Mouse (Mus musculus): ENCODE measurements around the gene Frmd4b. TPM values are rescaled to one million over a fixed set of nuclear protein-coding genes. Genes with fewer than 3 reads are reported as not detected.
"Not testable (repeated sequence)": the region's sequence is repeated elsewhere in the genome, so short reads cannot be mapped to it uniquely, and the experiment has no call there.

Gene Frmd4b
- polyA plus RNA-seq, 1 experiment, result 8.2 TPM

DNA sequence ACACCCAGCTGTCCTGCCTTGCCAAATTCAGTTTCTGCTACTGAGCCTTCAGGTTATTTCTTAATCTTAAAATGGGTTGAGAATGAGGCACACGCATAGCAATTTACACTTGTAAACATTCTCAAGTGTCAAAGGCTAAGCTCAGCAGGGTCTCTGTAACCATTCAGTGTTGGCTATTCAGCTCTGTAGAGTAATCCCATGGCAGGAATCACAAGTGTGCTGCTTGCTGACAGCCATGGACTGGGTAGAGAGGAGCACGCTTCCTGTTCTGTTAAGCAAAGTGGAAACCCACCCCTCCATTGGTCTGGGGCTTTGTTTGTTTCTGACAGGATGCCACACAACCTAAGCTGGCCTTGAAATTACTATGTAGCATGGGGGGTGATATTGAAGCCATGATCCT is 246.4 kb downstream of the Frmd4b start:
- H3K36me3 ChIP-seq (ENCODE audit: control insufficient read depth, insufficient read depth, low read length), result no peaks in the 10 kb centered on the region
- DNase-seq, result no peak
- no peaks in the 10 kb centered on the region for H3K27me3 ChIP-seq (ENCODE audit: control insufficient read depth, insufficient read depth, low read length)
- no peak for TF ChIP-seq POLR2A (IDR thresholded peaks at IDR 0.05; ENCODE audit: control insufficient read depth, extremely low read depth, insufficient read depth, low read length, poor library complexity)
- TF ChIP-seq CTCF (IDR thresholded peaks at IDR 0.05; ENCODE audit: borderline replicate concordance, control insufficient read depth, extremely low read depth, insufficient read depth, low read length, poor library complexity), result no peak
- no peaks in the 10 kb centered on the region; the same call in none of the 2 replicates for H3K4me1 ChIP-seq (replicated peaks; ENCODE audit: control insufficient read depth, insufficient read depth, low read length)
- H3K27ac ChIP-seq (ENCODE audit: control insufficient read depth, insufficient read depth, low read length), result no peak overlapping the region
- H3K4me3 ChIP-seq (ENCODE audit: control insufficient read depth, insufficient read depth, low read length), result no peak overlapping the region
- WGBS, result 58% methylated on average over 2 of the region's 2 CpGs

DNA sequence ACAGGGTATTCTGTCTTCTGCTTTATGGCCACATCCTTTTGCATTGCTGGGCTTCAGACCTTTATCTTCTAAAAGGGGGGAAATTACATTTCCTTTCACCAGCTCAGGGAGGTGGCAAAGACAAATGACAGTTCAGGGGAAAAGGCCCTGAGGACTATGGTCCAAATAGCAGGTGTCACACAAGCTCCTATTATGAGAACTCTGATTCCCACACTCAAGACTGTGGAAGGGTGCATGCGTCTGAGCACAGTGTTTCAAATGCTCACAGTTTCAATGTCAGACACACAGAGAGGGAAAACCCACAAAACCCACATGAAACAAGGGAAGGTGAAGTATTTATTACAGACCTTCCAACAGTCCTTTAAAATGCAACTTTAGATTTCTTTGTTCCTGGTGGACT is 246.9 kb downstream of the Frmd4b start:
- Histone ChIP-seq H3K27me3 (ENCODE audit: control insufficient read depth, insufficient read depth, low read length) (no peaks in the 10 kb centered on the region), H3K36me3 (ENCODE audit: control insufficient read depth, insufficient read depth, low read length) (no peaks in the 10 kb centered on the region), H3K27ac (ENCODE audit: control insufficient read depth, insufficient read depth, low read length) (no peak overlapping the region), H3K4me1 (replicated peaks; ENCODE audit: control insufficient read depth, insufficient read depth, low read length) (no peaks in the 10 kb centered on the region; the same call in none of the 2 replicates), H3K4me3 (ENCODE audit: control insufficient read depth, insufficient read depth, low read length) (no peak overlapping the region)
- DNase-seq, result no peak
- 8% methylated on average over 1 of the region's 1 CpGs for WGBS
- TF ChIP-seq CTCF (IDR thresholded peaks at IDR 0.05; ENCODE audit: borderline replicate concordance, control insufficient read depth, extremely low read depth, insufficient read depth, low read length, poor library complexity), result no peak
- no peak for TF ChIP-seq POLR2A (IDR thresholded peaks at IDR 0.05; ENCODE audit: control insufficient read depth, extremely low read depth, insufficient read depth, low read length, poor library complexity)

GRCm38 (mm10) chr6:97363846-97364245 is 253.5 kb downstream of the Frmd4b start:
- Histone ChIP-seq H3K36me3 (ENCODE audit: control insufficient read depth, insufficient read depth, low read length) (no peaks in the 10 kb centered on the region), H3K4me3 (ENCODE audit: control insufficient read depth, insufficient read depth, low read length) (no peak overlapping the region), H3K27me3 (ENCODE audit: control insufficient read depth, insufficient read depth, low read length) (no peaks in the 10 kb centered on the region), H3K4me1 (replicated peaks; ENCODE audit: control insufficient read depth, insufficient read depth, low read length) (no peaks in the 10 kb centered on the region), H3K27ac (ENCODE audit: control insufficient read depth, insufficient read depth, low read length) (no peak overlapping the region)
- TF ChIP-seq POLR2A (IDR thresholded peaks at IDR 0.05; ENCODE audit: control insufficient read depth, extremely low read depth, insufficient read depth, low read length, poor library complexity), result no peak
- no peak for TF ChIP-seq CTCF (IDR thresholded peaks at IDR 0.05; ENCODE audit: borderline replicate concordance, control insufficient read depth, extremely low read depth, insufficient read depth, low read length, poor library complexity)
- DNase-seq, result no peak
- WGBS, result 92% methylated on average over 2 of the region's 2 CpGs

DNA sequence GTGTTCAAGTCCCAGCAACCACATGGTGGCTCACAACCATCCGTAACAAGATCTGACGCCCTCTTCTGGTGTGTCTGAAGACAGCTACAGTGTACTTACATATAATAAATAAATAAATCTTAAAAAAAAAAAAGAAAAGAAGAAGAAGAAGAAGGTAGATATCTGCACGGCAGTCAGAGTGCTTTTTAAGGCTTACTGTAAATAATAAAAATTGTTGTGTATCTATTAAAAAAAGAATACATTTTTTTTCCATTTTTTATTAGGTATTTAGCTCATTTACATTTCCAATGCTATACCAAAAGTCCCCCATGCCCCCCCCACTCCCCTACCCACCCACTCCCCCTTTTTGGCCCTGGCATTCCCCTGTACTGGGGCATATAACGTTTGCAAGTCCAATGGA is 259.7 kb downstream of the Frmd4b start:
- DNase-seq; H3K4me1 ChIP-seq (replicated peaks; ENCODE audit: control insufficient read depth, insufficient read depth, low read length); H3K27ac ChIP-seq (ENCODE audit: control insufficient read depth, insufficient read depth, low read length); H3K4me3 ChIP-seq (ENCODE audit: control insufficient read depth, insufficient read depth, low read length); H3K27me3 ChIP-seq (ENCODE audit: control insufficient read depth, insufficient read depth, low read length); H3K36me3 ChIP-seq (ENCODE audit: control insufficient read depth, insufficient read depth, low read length): not testable (repeated sequence)
- 96% methylated on average over 4 of the region's 4 CpGs for WGBS

- whole genome bisulfite sequencing, result 93% methylated on average over 7 of the region's 7 CpGs
- H3K27me3 ChIP-seq (ENCODE audit: control insufficient read depth, insufficient read depth, low read length), result no peaks in the 10 kb centered on the region
- H3K4me3 ChIP-seq (ENCODE audit: control insufficient read depth, insufficient read depth, low read length), result no peak overlapping the region
- no peaks in the 10 kb centered on the region for H3K36me3 ChIP-seq (ENCODE audit: control insufficient read depth, insufficient read depth, low read length)
- H3K27ac ChIP-seq (ENCODE audit: control insufficient read depth, insufficient read depth, low read length), result no peak overlapping the region
- H3K4me1 ChIP-seq (replicated peaks; ENCODE audit: control insufficient read depth, insufficient read depth, low read length), result peaks cover 8% of the 10 kb centered on the region
- TF ChIP-seq CTCF (IDR thresholded peaks at IDR 0.05; ENCODE audit: borderline replicate concordance, control insufficient read depth, extremely low read depth, insufficient read depth, low read length, poor library complexity) (no peak), POLR2A (IDR thresholded peaks at IDR 0.05; ENCODE audit: control insufficient read depth, extremely low read depth, insufficient read depth, low read length, poor library complexity) (no peak)
- DNase-seq, result no peak
Measured at GRCm38 (mm10) chr6:97356612-97357011, 260.7 kb downstream of the Frmd4b start.

DNA sequence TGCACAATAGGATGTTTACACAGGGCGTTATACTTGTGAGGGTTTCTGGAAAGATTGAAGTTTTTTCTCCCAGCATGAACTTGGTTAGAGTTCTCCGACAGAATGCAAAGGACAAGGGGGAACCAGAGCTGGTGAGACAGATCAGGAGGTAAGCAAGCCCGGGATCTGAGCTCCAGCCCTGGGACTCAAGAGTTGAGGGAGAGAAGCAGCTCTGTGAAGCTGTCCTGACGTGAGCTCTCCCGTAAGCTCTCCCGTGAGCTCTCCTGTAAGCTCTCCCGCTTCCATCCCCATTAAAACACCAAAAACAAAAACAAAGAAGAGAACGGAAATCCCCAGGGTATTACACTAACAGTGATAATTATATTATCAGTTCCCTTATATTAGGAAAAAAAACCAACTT is 262.2 kb downstream of the Frmd4b start:
- Histone ChIP-seq H3K27me3 (ENCODE audit: control insufficient read depth, insufficient read depth, low read length) (no peaks in the 10 kb centered on the region), H3K36me3 (ENCODE audit: control insufficient read depth, insufficient read depth, low read length) (no peaks in the 10 kb centered on the region), H3K4me1 (replicated peaks; ENCODE audit: control insufficient read depth, insufficient read depth, low read length) (peaks cover 8% of the 10 kb centered on the region), H3K27ac (ENCODE audit: control insufficient read depth, insufficient read depth, low read length) (no peak overlapping the region), H3K4me3 (ENCODE audit: control insufficient read depth, insufficient read depth, low read length) (no peak overlapping the region)
- no peak for TF ChIP-seq CTCF (IDR thresholded peaks at IDR 0.05; ENCODE audit: borderline replicate concordance, control insufficient read depth, extremely low read depth, insufficient read depth, low read length, poor library complexity)
- TF ChIP-seq POLR2A (IDR thresholded peaks at IDR 0.05; ENCODE audit: control insufficient read depth, extremely low read depth, insufficient read depth, low read length, poor library complexity), result no peak
- WGBS, result 92% methylated on average over 8 of the region's 8 CpGs
- no peak for DNase-seq

DNA sequence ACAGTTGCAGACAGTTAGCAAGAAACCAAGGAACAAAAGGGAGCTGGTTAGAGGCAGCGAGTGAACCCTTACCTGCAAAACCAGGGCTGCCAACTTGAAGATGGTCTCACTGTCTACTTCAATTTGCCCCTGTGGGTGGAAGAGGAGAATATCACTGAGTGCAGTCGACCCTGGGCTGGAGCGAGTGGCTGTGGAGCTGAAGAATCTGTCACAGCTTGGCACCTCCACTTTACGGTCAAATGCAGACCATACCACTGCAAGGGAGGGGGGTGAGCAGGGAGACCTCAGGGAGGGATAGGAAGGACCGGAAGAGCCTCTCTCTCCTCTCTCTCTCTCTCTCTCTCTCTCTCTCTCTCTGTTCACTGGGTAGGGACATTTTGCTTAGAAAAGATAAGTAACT is 263.4 kb downstream of the Frmd4b start:
- 39% methylated on average over 5 of the region's 5 CpGs for WGBS
- peaks cover 8% of the 10 kb centered on the region for H3K4me1 ChIP-seq (replicated peaks; ENCODE audit: control insufficient read depth, insufficient read depth, low read length)
- peak overlapping the region; percentile 39 for H3K4me3 ChIP-seq (ENCODE audit: control insufficient read depth, insufficient read depth, low read length)
- peak; percentile 26 for DNase-seq
- TF ChIP-seq CTCF (IDR thresholded peaks at IDR 0.05; ENCODE audit: borderline replicate concordance, control insufficient read depth, extremely low read depth, insufficient read depth, low read length, poor library complexity), result no peak
- TF ChIP-seq POLR2A (IDR thresholded peaks at IDR 0.05; ENCODE audit: control insufficient read depth, extremely low read depth, insufficient read depth, low read length, poor library complexity), result no peak
- H3K27me3 ChIP-seq (ENCODE audit: control insufficient read depth, insufficient read depth, low read length), result no peaks in the 10 kb centered on the region
- H3K36me3 ChIP-seq (ENCODE audit: control insufficient read depth, insufficient read depth, low read length), result no peaks in the 10 kb centered on the region
- no peak overlapping the region for H3K27ac ChIP-seq (ENCODE audit: control insufficient read depth, insufficient read depth, low read length)

Data from thymus, adult 2 months (tissue).